Mouse (Mus musculus) monocyte, adult 5-6 weeks (primary cell): Measurements from ENCODE around the gene Lmntd1. TPM values are rescaled to one million over a fixed set of nuclear protein-coding genes. Genes with fewer than 3 reads are reported as not detected.

Source experiments
- ATAC-seq: fragments of 153-309, 156-312 bp; replicated peaks from 2 replicates; pipeline ENCODE4 v1.8.0; 2017; ENCODE audit warnings: mild to moderate bottlenecking; ENCODE audit not compliant: low TSS enrichment, insufficient number of reproducible peaks, severe bottlenecking, poor library complexity, low FRiP score
- total RNA-seq: library from RNA; stranded (forward); fragments of 200-1000, 200-491, 200-594 nt; gene quantifications from 3 replicates; pipeline ENCODE4 v1.2.3, GENCODE M21; 2017

Lmntd1 gene
- total RNA-seq, 1 experiment from 2014 or later, result not detected

DNA sequence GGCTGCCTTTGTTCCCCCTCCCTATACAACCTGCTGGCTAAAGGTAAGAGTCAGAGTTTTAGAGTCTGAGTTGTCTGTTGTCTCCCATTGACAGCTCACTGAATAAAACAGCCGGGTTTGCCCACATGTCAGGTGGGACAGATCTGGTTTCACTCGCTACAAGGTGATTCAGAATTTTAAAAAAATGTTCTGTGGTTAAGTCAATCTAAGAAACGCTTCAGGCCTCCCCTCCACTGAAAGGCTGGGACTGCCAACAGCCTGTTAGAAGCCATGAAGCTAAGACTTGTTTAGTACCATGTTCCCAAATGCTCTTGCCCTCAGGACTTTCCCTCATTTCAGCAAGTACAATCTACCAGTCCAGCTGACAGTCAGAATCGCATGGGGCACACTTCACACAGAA is 244.8 kb downstream of the Lmntd1 start:
- ATAC-seq, result no peak

DNA sequence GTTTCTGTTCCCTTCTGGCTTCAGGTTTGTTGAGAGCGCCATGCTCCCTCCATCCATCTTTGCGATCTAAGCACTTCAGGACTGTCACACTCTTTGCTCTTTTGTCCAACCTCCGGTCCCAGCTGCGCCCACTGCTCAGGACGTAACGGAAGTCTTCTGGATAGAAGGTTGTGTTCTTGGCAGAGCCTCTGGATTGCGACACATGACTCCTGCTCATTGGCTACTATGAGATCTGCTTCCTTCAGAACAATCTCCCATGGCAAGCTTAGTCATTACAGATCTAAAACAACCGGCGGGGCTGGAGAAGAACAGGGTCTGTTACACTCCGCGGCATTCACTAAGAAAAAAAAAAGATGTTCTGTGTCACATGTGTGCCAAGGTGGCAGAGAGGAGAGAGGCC is 247.6 kb downstream of the Lmntd1 start:
- no peak for ATAC-seq

DNA sequence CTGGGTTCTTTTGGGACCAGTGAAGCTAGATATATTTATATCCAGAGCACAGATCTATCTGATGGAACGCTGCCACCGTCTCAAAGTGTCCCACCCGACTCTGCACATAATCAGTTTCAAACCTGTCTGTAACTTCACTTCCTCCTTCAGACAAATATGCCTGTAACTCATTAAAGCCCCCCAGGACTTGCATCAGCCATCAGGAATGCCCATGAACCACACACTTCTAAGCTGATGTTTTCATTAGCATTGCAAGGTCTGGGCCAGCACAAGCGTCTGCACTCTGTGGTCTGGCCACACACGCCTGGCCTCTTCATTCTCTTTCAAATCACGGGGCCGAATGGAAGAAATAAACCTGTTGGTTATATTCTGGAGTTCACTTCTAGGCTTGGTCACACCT is 250.4 kb downstream of the Lmntd1 start:
- ATAC-seq, result no peak

DNA sequence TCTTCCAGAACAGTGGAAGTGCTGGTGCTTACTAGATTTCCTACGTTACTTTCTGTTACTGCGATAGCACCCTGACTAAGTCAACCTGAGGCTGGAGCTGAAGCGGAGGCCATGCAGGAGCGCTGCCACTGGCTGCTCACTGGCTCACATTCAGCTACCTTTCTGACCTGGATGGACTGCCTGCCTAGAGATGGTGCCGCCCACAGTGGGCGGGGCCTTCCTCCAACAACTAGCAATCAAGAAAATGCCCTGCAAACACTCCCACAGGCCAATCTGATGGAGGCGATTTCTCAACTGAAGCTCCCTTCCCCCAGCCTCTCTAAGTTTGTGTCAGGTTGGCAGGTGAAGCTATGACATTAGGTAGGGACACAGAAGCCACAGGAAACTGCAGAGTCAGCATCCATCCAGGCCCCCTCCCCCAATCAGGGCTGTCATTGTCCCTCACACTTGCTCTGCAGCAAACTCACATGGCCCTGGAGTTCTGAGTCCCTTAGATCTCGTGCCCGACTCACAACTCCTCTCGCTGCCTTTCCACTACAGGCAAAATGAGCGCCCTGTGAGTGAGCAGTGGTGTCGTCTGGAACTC is 252.9 kb downstream of the Lmntd1 start:
- no peak for ATAC-seq

DNA sequence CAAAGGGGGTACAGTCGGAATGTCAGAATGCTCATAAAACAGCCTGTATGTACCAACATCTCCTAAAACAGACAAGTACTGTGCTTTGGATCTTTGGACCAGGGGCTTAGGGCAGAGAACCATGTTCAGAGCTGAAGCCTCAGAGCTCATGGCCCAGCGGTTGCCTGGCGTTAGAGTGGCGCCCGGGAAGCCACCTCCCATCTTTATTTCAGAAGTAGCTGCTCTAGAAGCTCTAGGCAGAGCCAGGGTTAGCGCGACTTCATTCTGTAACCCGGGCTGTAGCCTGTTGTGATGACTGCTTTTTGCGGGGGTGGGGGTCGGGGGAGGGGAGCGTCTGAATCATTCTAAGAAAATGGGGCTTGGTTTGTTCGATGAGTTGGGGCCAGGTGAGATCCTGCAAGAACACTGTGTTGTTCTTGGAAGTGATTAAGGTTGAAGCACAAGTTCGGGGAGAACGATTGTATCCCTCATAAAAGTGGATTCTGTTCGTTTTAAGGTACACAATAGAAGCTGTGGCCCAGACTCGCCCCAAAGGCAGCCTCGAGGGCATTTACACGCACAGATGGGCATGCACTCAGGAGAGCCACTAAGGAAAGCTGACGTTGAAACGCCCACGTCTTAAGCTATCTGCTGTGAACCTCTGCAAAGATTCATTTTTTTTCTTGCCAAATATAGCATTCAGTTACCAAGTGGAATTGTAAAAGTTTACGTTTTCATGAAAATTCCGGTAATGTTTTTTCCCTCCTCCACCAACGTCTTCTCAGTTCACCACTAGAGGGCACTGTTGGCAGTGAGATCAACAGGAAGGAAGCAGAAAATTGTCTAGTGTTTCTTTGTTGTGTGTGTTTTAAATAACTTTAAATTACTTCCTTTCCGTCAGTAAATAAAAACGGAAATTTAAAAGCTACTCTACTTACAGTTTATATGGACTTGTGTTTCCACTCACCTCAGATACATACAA is 254.4 kb downstream of the Lmntd1 start:
- ATAC-seq, result no peak

DNA sequence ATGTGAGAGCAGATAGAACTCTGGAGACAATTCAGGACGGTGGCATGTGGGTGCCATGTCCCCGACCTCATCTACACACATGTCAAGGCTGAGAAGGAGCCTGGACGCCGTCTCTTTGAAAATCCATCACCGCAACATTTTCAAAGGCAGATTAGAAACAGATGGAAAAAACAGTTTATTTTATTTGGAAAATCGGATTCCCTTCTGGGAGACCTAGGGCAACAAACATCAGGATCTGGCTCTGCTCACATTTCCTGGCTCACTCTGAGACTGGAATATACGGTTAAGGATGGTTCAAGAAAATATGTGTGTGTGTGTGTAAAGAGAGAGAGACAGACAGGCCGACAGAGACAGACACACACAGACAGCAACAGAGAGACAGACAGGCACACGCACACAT is 256.1 kb downstream of the Lmntd1 start:
- ATAC-seq, result no peak

DNA sequence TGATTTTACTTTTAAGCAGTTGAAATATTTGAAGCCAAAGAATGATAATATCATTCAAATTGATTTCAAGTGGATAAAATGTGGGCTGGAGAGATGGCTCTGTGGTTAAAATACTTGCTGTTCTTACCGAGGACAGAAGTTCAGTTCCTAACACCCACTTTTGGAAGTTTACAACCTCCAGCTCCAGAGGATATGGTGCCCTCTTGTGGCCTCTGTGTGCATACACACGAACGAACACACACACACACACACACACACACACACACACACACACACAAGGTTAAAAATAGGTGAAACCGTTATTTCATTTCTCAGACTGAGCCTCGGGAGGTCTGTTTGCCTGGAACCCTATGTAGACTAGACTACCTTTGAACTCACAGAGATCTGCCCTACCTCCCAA is 260.3 kb downstream of the Lmntd1 start:
- ATAC-seq, result no peak

DNA sequence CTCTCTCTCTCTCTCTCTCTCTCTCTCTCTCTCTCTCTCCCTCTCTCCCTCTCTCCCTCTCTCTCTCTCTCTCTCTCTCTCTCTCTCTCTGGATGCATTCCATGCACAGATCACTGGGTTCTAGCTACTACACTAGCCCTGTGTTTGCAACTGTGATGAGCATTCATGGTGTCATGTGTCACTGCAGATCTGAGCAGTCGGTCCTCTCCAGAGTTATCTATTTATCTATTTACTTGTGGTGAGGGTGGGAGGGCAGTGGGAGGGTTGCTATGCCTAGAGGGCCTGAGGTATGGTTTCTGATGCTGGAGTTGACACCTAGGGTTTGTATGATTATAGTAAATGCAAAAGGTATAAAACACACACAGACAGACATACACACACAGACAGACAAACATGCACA is 261.4 kb downstream of the Lmntd1 start:
- ATAC-seq, result no peak

DNA sequence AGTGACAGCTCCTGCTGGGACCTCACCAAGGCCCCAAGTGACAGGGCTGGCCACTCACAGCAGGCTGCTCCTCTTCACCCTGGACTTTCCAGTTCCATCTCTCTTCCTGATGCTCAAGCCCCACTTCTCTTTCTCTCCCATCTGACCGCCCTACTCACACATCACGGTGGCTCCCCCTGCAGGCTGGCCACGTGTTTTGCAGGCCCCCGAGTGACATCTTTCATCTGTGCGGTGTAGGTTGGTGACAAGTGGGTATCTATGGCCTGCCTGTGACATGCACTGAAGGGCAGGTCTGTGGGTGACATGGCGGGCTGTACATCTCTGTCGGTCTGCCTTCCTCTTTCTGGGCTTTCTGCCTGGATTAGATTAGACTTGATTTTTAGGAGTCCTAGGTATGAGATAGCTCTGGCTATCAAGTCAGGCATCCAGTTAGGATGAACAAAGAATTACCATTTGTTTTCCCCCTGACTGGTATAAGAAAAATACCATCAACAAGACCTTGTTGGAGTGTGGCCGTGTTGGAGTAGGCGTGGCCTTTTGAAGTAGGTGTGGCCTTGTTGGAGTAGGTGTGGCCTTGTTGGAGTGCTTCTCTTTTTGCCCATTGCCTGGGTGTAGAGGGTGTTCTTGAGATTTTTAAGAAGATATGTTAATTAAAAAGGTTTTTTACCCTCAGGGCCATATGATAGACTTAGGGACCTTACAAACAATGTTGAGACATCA is 265.8 kb downstream of the Lmntd1 start:
- ATAC-seq, result peak; percentile 45

DNA sequence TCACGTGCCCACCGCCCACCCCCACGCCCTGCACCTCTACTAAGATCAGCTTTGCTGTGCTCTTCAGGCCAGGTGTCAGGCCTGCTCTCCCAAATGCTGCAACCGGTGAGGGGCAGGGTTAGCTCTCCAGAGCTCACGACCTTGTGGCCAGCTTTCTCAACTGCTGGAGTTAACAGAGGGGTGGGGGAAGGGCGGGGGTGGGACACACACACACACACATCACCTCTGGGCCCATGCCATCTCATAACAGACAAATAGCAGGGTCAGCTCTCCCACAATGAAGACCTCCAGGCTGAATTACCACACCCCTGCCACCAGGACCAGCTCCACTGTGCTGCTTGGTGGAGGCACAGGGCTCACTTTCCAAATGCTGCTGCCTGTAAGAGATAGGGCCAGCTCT is 266.5 kb downstream of the Lmntd1 start:
- no peak for ATAC-seq

DNA sequence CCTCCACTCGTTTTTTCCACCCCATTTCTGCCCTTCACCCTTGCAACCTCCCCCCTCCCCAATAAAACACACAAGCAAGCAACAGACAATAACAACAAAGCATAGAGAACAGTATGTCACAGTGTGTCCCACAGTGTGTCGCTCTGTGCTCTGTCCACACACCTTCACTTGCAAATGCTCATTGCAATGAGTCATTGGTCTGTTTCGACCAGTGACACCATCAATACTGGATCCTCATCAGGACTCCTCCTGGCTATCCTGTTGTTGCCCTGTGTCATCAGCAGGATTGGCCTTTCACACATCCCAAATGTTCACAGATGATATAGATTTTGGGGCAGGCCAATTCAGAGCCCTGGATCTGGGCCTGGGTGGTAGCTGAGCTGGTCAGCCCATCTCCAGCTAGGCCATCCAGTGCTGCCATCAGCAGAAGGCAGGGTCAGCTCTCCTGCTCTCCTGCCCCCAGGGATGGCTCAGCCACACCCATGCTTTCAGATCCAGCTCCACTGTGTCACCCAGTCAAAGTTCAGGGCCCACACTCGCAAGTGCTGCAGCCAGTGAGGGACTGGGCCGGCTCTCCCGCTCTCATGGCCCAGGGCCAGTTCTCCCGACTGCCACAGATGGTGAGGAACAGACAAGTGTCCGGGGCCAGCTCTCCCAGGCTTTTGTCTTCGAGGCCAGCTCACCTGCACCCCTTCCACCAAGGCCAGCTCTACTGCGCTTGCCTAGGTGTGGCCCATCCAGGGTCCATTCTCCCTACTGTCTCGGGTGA is 267.1 kb downstream of the Lmntd1 start:
- no peak for ATAC-seq

DNA sequence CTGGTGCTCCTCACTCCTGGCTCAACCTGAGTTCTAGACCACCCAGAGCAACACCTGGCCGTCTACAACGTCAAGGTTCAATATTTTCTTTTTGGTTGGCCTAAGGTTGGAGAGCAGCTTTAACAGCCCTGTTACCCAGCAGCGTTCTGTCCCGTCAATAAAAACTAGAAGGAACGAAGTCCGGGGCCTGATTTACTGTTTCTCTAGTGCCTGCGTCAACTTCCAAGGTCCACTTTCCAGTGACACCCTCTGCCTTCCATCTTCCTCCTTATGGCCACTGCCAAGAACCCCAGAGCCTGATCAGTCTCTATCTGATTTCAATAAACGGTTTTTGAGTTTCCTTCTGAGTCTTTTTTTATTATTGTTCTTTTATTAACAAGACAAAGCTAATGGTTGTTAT is 267.8 kb downstream of the Lmntd1 start:
- no peak for ATAC-seq

DNA sequence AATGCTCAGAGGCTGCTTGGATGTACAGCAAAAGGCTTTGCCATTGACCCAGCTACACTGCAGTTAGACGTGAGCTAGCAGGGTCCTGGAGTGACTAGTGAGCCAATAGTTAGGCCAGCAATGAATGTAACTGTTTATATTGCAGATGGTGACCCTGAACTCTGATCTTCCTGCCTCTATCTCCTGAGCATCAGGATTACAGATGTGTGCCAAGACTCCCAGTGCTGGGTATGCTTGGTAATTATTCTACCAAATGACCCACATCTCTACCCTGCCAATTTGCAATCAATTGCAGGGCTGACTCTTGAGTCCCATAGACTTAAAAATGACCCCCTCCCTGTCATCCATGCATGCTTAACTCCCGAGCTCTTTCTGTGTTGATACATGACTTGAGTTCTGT is 269.4 kb downstream of the Lmntd1 start:
- ATAC-seq, result no peak

DNA sequence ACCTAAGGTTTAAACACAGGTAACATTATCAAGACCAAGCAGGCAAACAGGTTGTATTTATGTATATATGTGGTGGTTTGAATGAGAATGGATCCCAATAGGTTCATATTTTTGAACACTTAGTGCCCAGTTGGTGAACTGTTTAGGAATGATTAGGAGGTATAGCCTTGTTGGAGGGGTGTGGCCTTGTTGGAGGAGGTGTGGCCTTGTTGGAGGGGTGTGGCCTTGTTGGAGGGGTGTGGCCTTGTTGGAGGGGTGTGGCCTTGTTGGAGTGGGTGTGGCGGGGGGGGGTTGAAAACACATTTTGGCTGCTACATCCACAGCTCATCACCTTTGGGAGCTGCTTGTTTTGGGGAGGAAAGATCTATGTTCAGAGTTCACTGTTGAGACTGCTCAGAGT is 270.7 kb downstream of the Lmntd1 start:
- no peak for ATAC-seq

DNA sequence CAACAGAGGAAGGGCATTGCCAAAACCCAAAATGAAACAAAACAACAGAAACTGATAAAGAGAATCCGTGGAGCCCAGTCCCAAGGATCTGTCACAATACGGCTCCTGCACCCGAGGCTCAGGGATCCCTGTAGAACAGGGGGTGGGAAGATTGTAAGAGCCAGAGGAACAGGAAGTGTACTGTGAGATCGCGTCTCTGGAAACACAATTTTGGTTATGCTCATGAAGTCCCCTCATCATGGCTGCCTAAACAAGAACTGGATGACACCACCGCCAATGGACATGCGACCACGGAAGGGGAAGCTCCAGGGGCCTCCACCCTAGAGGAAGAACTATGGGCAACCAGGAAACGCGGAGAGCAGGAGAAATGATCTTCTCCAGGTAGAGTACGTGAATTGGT is 271.3 kb downstream of the Lmntd1 start:
- ATAC-seq, result 0 out of 2 replicates have a peak, but pooled peaks have one; percentile 11

DNA sequence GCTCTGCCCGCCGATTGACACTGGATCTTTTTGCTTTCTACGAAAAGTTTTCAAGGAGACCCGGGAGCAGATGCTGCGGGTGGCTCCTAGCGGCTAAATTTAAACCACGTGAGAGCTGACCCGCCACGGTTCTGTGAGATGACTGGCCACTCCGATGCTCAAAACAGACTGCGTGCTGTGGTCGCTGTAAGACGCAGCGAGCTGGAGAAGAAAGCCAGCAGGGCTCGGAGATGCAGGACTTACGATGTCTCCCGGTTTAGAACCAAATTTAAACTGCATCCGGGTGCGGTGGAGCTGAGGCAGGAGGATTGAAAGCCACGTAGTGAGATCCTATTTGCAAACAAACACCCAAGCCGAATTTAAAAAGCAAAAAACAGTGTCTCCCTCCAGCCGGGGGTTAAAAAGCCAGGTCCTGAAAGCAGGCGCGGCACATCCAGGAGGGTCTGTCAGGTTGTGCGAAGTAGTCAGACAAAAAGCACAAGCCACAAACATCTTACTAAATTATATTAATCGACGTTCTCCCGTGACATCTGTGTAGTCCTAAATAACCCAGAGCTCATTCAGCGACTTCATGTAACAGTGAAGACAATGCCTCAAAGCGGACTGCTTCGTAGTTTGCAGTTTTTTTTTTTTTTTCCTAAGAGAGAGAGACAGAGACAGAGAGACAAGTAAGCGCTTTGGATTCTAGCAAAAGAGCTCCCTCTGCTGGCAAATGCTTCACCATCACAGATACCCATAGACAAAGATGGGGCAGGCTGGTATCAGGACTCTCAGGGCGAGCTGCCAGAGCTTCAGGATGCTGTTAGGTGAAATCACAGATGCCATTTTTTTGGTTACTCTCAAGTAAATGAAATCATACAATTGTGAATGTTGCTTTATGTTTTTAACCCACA is 272.6 kb downstream of the Lmntd1 start:
- peak; percentile 37 for ATAC-seq

DNA sequence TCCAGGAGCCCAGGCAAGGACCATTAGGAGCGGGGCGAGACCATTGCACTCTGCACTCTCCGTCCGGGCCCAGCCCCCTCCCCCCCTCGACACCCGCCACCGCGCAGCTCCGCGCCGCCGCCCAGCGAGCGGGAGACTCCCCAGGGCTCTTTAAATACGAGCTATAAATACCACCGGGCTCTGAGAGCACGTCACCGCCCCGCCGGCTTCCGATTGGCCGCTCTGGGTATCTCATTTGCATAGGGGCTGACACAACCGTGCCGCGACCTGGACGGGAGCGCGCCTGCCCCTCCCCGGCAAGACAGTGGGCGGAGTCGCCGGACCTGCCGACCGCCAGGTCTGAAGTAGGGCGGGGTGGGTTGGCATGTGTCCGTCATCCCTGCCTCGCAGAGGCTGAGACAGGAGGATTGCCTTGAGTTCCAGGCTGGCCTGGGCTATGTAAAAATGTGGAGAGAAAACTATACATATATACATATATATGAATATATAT is 273.4 kb downstream of the Lmntd1 start:
- ATAC-seq, result peak; percentile 78
